In genomic region chrX:158921838-158922450, GRCm38 (mm10) we compare ENCODE assay signal across 9 mouse cellular contexts.
DNase-seq lines count a peak whose midpoint lies in the region; ATAC-seq and TF ChIP-seq lines count a peak whose summit lies in the region.
"Had no signal": no experiment of that assay in that cellular context is flagged by ENCODE, and none has a peak within 500 bp of the region (broad histone marks: within the 10 kb centered on the region; RNA-seq: fewer than 3 reads in every experiment).

No protein-coding gene starts in this region.

- WGBS in heart, embryonic 11.5 days (ENCODE audit: insufficient replicate concordance), result 35% methylated on average over 14 of the region's 14 CpGs
- WGBS in kidney, adult 2 months, result 15% methylated on average over 14 of the region's 14 CpGs
- WGBS in limb, embryonic 10.5 days, result 28% methylated on average over 14 of the region's 14 CpGs
- 26% methylated on average over 14 of the region's 14 CpGs for whole genome bisulfite sequencing in midbrain, embryonic 16.5 days

- no peak for TF ChIP-seq POLR2A in kidney, adult 2 months (IDR thresholded peaks at IDR 0.05; ENCODE audit: low read depth, low read length)

- H3K27ac ChIP-seq in heart, embryonic 11.5 days (ENCODE audit: low read depth, low read length), result no peak overlapping the region
- H3K27ac ChIP-seq in kidney, adult 2 months (ENCODE audit: insufficient read depth, low read depth, low read length), result no peak overlapping the region
- no peak overlapping the region for H3K27ac ChIP-seq in limb, embryonic 10.5 days
- H3K27ac ChIP-seq in midbrain, embryonic 16.5 days (ENCODE audit: low read length), result no peak overlapping the region

- no peak overlapping the region for H3K9ac ChIP-seq in heart, embryonic 11.5 days (ENCODE audit: low read depth, low read length)
- H3K9ac ChIP-seq in midbrain, embryonic 16.5 days (ENCODE audit: low read depth, low read length), result no peak overlapping the region

- TF ChIP-seq CTCF in kidney, adult 2 months (conservative IDR thresholded peaks at IDR 0.05; ENCODE audit: insufficient read depth, insufficient read length, low read depth, low read length), result 0 out of 2 replicates have a peak, but pooled peaks have one; percentile 37

- ATAC-seq in heart, embryonic 11.5 days (replicated peaks; ENCODE audit: insufficient number of reproducible peaks, low FRiP score, low TSS enrichment), result no peak
- no peak for ATAC-seq in midbrain, embryonic 16.5 days

- no peak overlapping the region for H3K4me2 ChIP-seq in heart, embryonic 11.5 days
- H3K4me2 ChIP-seq in midbrain, embryonic 16.5 days (ENCODE audit: low read length), result peak overlapping the region; percentile 44

- H3K4me3 ChIP-seq in heart, embryonic 11.5 days (ENCODE audit: low read depth, low read length), result no peak overlapping the region
- no peak overlapping the region for H3K4me3 ChIP-seq in kidney, adult 2 months (ENCODE audit: insufficient read depth, low read depth, low read length)
- no peak overlapping the region for H3K4me3 ChIP-seq in limb, embryonic 10.5 days
- H3K4me3 ChIP-seq in midbrain, embryonic 16.5 days (ENCODE audit: low read depth, low read length), result peak overlapping the region; percentile 10; the same call in 1 of the 2 replicates

- no peaks in the 10 kb centered on the region for H3K36me3 ChIP-seq in heart, embryonic 11.5 days (ENCODE audit: control insufficient read depth, insufficient read depth, low read length)
- no peaks in the 10 kb centered on the region for H3K36me3 ChIP-seq in kidney, adult 2 months (ENCODE audit: control insufficient read depth, insufficient read depth, low read length)
- H3K36me3 ChIP-seq in limb, embryonic 10.5 days, result no peaks in the 10 kb centered on the region
- H3K36me3 ChIP-seq in midbrain, embryonic 16.5 days (ENCODE audit: control insufficient read depth, insufficient read depth, low read length), result no peaks in the 10 kb centered on the region
- no peaks in the 10 kb centered on the region for H3K36me3 ChIP-seq in splenic B cell, adult 2 months (ENCODE audit: control insufficient read depth, insufficient read depth, low read length, poor library complexity, severe bottlenecking)
- H3K36me3 ChIP-seq: G1E had no signal

- DNase-seq in heart, adult 9 months (ENCODE audit: low spot score in 2 of 2), result peak; percentile 0 to 39
- DNase-seq in cerebellum, postnatal 14 days, result peak; percentile 89 to 91
- peak; percentile 57 to 88 for DNase-seq in frontal cortex, postnatal 25 days (ENCODE audit: low spot score in 2 of 2)
- DNase-seq in kidney, adult 2 months, result peak; percentile 65
- peak; percentile 73 for DNase-seq in limb, embryonic 10.5 days (ENCODE audit: low spot score)
- DNase-seq in splenic B cell, adult 2 months (ENCODE audit: low read depth, low spot score), result peak; percentile 67

- H3K9me3 ChIP-seq in heart, embryonic 11.5 days (replicated peaks; ENCODE audit: control insufficient read depth, low read length), result no peaks in the 10 kb centered on the region
- no peaks in the 10 kb centered on the region for H3K9me3 ChIP-seq in limb, embryonic 10.5 days (replicated peaks)
- H3K9me3 ChIP-seq in midbrain, embryonic 16.5 days (replicated peaks; ENCODE audit: control insufficient read depth, low read length, poor library complexity, severe bottlenecking), result no peaks in the 10 kb centered on the region
- H3K9me3 ChIP-seq: G1E had no signal

- no peaks in the 10 kb centered on the region for H3K27me3 ChIP-seq in heart, embryonic 11.5 days (ENCODE audit: control insufficient read depth, insufficient read depth, low read length)
- 0 out of 2 replicates have a peak, but pooled peaks cover 1% of the 10 kb centered on the region for H3K27me3 ChIP-seq in kidney, adult 2 months (replicated peaks; ENCODE audit: control insufficient read depth, insufficient read depth, low read length)
- H3K27me3 ChIP-seq in limb, embryonic 10.5 days (ENCODE audit: low read depth, poor library complexity, severe bottlenecking), result peaks cover 72% of the 10 kb centered on the region
- H3K27me3 ChIP-seq in midbrain, embryonic 16.5 days (ENCODE audit: control insufficient read depth, insufficient read depth, low read depth, low read length), result no peaks in the 10 kb centered on the region; the same call in 1 of the 2 replicates
- H3K27me3 ChIP-seq in splenic B cell, adult 2 months (ENCODE audit: control insufficient read depth, insufficient read depth, low read length, poor library complexity, severe bottlenecking), result no peaks in the 10 kb centered on the region

- H3K4me1 ChIP-seq in heart, embryonic 11.5 days (ENCODE audit: control insufficient read depth, insufficient read depth, low read length), result no peaks in the 10 kb centered on the region
- H3K4me1 ChIP-seq in kidney, adult 2 months (ENCODE audit: control insufficient read depth, insufficient read depth, low read length), result no peaks in the 10 kb centered on the region; the same call in 1 of the 2 replicates
- H3K4me1 ChIP-seq in limb, embryonic 10.5 days, result peaks cover 6% of the 10 kb centered on the region
- peaks cover 6% of the 10 kb centered on the region for H3K4me1 ChIP-seq in midbrain, embryonic 16.5 days (ENCODE audit: control insufficient read depth, insufficient read depth, low read length)

Comparison
In these comparisons a context has a peak if more than half of its experiments do, and no peak if none do; other contexts are left out.
1. DNase-seq: peak in every context shown above with its lines; median percentile 90 in cerebellum, postnatal 14 days; 73 in limb, embryonic 10.5 days; 72 in frontal cortex, postnatal 25 days; 67 in splenic B cell, adult 2 months; 65 in kidney, adult 2 months; 20 in heart, adult 9 months.